Mouse (Mus musculus) leukemia stem cell, adult 10-12 weeks (primary cell): ENCODE results near the gene Dnajb8. TPM values are rescaled to one million over a fixed set of nuclear protein-coding genes. Genes with fewer than 3 reads are reported as not detected.

ENCODE experiments used
- polyA plus RNA-seq: library from polyadenylated mRNA; stranded (reverse); fragments of >175 nt; gene quantifications from 2 replicates; pipeline ENCODE4 v1.2.3, GENCODE M21; 2012; ENCODE audit warnings: low replicate concordance

The Dnajb8 gene
- polyA plus RNA-seq: not detected in 2 replicates

DNA sequence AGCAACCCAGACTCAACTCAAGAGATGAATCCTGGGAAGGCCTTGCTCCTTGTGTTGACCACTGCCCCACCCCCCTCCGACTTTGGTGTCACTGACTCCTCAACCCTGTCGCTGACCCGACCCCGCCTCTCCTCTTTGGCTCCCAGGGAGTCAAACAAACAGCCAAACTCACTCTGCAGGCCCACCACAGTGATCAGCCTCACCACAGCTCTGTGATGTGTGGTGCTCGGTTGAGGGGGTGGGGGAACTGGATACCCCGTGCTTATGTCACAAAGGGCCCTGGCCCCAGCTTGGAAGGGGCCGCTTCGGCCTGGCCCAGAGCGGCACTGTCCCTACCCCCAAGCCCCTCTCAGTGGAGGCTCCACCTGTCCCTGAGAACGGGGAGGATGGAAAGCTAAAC lies at the start of gene Dnajb8:
Gene Dnajb8 (plus strand): TSS at position 301 of the 400 bp plus-strand sequence.

DNA sequence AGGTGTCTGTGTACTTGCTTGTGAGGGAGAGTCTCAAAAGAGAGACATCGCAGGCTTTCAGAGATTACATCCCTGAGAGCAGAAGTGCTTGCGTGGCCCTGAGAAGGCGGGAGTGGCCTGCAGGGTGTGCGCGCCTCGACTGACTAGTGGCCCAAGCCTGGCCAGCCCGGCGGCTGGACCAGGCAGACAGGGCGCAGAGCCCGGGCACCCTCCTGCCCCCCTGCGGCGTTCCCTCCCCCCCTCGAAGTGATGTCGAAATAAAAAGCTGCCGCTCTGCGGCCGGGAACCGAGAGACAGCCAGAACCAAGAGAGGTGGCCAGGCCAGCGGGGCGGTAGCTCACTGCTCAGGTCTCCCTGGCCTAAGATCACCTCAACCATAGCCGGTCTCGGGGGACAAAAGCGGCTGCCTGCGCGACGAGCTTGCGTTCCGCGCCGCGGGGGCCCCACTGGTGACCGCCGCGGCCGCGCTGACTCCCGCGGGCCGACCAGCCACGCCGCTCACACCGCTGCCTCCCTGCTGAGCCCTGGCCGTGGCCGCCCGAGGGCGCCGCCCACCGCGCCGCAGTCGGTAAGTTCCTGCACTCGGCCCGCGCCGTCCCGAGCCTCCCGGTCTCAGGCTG lies 28.5 kb upstream of the Dnajb8 start, which contains the start of gene Gata2:
Gene Gata2 (plus strand): TSS at position 459 of the 620 bp plus-strand sequence.

Other genes starting within 250 kb of the Dnajb8 start
- gene H1fx, start 240.6 kb upstream of the Dnajb8 start, polyA plus RNA-seq: 7.6 and 34.0 TPM in 2 replicates
- 48.2 and 52.4 TPM in 2 replicates for gene Rab7, start 177.0 kb upstream of the Dnajb8 start, polyA plus RNA-seq
- gene Rpn1, start 137.8 kb upstream of the Dnajb8 start, polyA plus RNA-seq: 36.3 and 68.9 TPM in 2 replicates
- 900 and 941 TPM in 2 replicates for gene Gata2, start 28.4 kb upstream of the Dnajb8 start, polyA plus RNA-seq
- 19.8 and 21.5 TPM in 2 replicates for gene Eefsec, start 224.3 kb downstream of the Dnajb8 start, polyA plus RNA-seq
- gene Ruvbl1, start 243.1 kb downstream of the Dnajb8 start, polyA plus RNA-seq: 8.9 and 35.9 TPM in 2 replicates